Mouse (Mus musculus) hindbrain, embryonic 10.5 days (tissue): ENCODE results near the gene Gm10972. TPM values are rescaled to one million over a fixed set of nuclear protein-coding genes. Genes with fewer than 3 reads are reported as not detected.
"Not testable (repeated sequence)": the region's sequence is repeated elsewhere in the genome, so short reads cannot be mapped to it uniquely, and the experiment has no call there.

Source experiments
- DNase-seq: peaks from one replicate; pipeline ENCODE4 v3.0.0-alpha.2; 2017; ENCODE audit warnings: low spot score
- H3K27ac ChIP-seq: fragments of 300-500 bp; sonication (generic); 2 replicates; pipeline ENCODE4 v1.5.1; 2016; ENCODE audit warnings: mild to moderate bottlenecking, moderate library complexity
- H3K27me3 ChIP-seq: fragments of 300-500 bp; sonication (generic); 2 replicates; pipeline ENCODE4 v1.6.1; 2016; ENCODE audit warnings: mild to moderate bottlenecking; ENCODE audit not compliant: poor library complexity, insufficient read depth, severe bottlenecking
- H3K36me3 ChIP-seq: fragments of 300-500 bp; sonication (generic); 2 replicates; pipeline ENCODE4 v1.6.1; 2016; ENCODE audit warnings: mild to moderate bottlenecking, moderate library complexity
- H3K4me1 ChIP-seq: fragments of 300-500 bp; sonication (generic); replicated peaks from 2 replicates; pipeline ENCODE4 v1.6.1; 2016; ENCODE audit warnings: mild to moderate bottlenecking
- H3K4me3 ChIP-seq: fragments of 300-500 bp; sonication (generic); 2 replicates; pipeline ENCODE4 v1.5.1; 2016; ENCODE audit warnings: mild to moderate bottlenecking, moderate library complexity
- H3K9me3 ChIP-seq: fragments of 300-500 bp; sonication (generic); 2 replicates; pipeline ENCODE4 v1.6.1; 2016; ENCODE audit warnings: mild to moderate bottlenecking, moderate library complexity
- WGBS: fragments of 180-500 bp; shearing (Covaris S2); methylation state at CpG from one replicate; pipeline ENCODE4 v1.1.7; 2016; 5-methylcytosine and 5-hydroxymethylcytosine counted together
- polyA plus RNA-seq: library from polyadenylated mRNA; unstranded; fragments of >200 nt; fragmentation: Nextera tagmentation; extraction: Ambion mirVana; gene quantifications from 2 replicates; pipeline ENCODE4 v1.2.1, GENCODE M21; 2016

Gene Gm10972
- polyA plus RNA-seq, 1 experiment from 2014 or later, result not detected

- H3K4me1 ChIP-seq, H3K36me3 ChIP-seq, H3K9me3 ChIP-seq, H3K27ac ChIP-seq, H3K4me3 ChIP-seq, DNase-seq, H3K27me3 ChIP-seq: not testable (repeated sequence)
- 88% methylated on average over 9 of the region's 9 CpGs for WGBS
These were observed 32.2 kb downstream of the Gm10972 start for GRCm38 (mm10) chr3:94675101-94675500.

GRCm38 (mm10) chr3:94679351-94679841 is 36.5 kb downstream of the Gm10972 start:
- DNase-seq, result no peak
- H3K36me3 ChIP-seq, result no peaks in the 10 kb centered on the region
- no peak overlapping the region for H3K27ac ChIP-seq
- 77% methylated on average over 8 of the region's 8 CpGs for WGBS
- no peaks in the 10 kb centered on the region for H3K27me3 ChIP-seq
- H3K4me3 ChIP-seq, result no peak overlapping the region
- H3K4me1 ChIP-seq, result no peaks in the 10 kb centered on the region
- no peaks in the 10 kb centered on the region for H3K9me3 ChIP-seq

GRCm38 (mm10) chr3:94680032-94680431 is 37.1 kb downstream of the Gm10972 start:
- not testable (repeated sequence) for H3K4me3 ChIP-seq, H3K9me3 ChIP-seq, H3K4me1 ChIP-seq, DNase-seq, H3K36me3 ChIP-seq, H3K27me3 ChIP-seq, H3K27ac ChIP-seq
- 94% methylated on average over 12 of the region's 12 CpGs for WGBS

- Histone ChIP-seq H3K27me3 (no peaks in the 10 kb centered on the region), H3K9me3 (no peaks in the 10 kb centered on the region), H3K36me3 (no peaks in the 10 kb centered on the region), H3K27ac (no peak overlapping the region), H3K4me3 (no peak overlapping the region), H3K4me1 (no peaks in the 10 kb centered on the region)
- no peak for DNase-seq
- WGBS, result 94% methylated on average over 16 of the region's 16 CpGs
These were observed 37.9 kb downstream of the Gm10972 start for GRCm38 (mm10) chr3:94680783-94681182.

- Histone ChIP-seq H3K9me3 (no peaks in the 10 kb centered on the region), H3K27me3 (no peaks in the 10 kb centered on the region), H3K36me3 (no peaks in the 10 kb centered on the region), H3K4me3 (no peak overlapping the region), H3K4me1 (no peaks in the 10 kb centered on the region), H3K27ac (no peak overlapping the region)
- 87% methylated on average over 6 of the region's 6 CpGs for WGBS
- no peak for DNase-seq
These were observed 40.7 kb downstream of the Gm10972 start for GRCm38 (mm10) chr3:94683646-94684045.

GRCm38 (mm10) chr3:94685989-94686772 is 43.3 kb downstream of the Gm10972 start:
- not testable (repeated sequence) for H3K4me3 ChIP-seq, H3K27ac ChIP-seq, H3K36me3 ChIP-seq, H3K27me3 ChIP-seq, DNase-seq, H3K9me3 ChIP-seq, H3K4me1 ChIP-seq
- 90% methylated on average over 8 of the region's 8 CpGs for WGBS

- not testable (repeated sequence) for H3K4me3 ChIP-seq, H3K36me3 ChIP-seq, H3K4me1 ChIP-seq, H3K27me3 ChIP-seq, H3K27ac ChIP-seq, H3K9me3 ChIP-seq, DNase-seq
- WGBS, result 93% methylated on average over 3 of the region's 3 CpGs
These were observed 45.8 kb downstream of the Gm10972 start for GRCm38 (mm10) chr3:94688698-94689097.

- not testable (repeated sequence) for H3K27me3 ChIP-seq, H3K27ac ChIP-seq, H3K4me1 ChIP-seq, H3K36me3 ChIP-seq, H3K9me3 ChIP-seq, H3K4me3 ChIP-seq, DNase-seq
- 66% methylated on average over 1 of the region's 1 CpGs for WGBS
These were observed 46.3 kb downstream of the Gm10972 start for GRCm38 (mm10) chr3:94689195-94689594.

- DNase-seq, H3K4me1 ChIP-seq, H3K36me3 ChIP-seq, H3K27ac ChIP-seq, H3K4me3 ChIP-seq, H3K9me3 ChIP-seq, H3K27me3 ChIP-seq: not testable (repeated sequence)
- 63% methylated on average over 6 of the region's 6 CpGs for WGBS
These were observed 47.2 kb downstream of the Gm10972 start for GRCm38 (mm10) chr3:94690162-94690561.

GRCm38 (mm10) chr3:94690616-94691247 is 47.8 kb downstream of the Gm10972 start:
- H3K4me1 ChIP-seq, result peaks cover 9% of the 10 kb centered on the region; the same call in 1 of the 2 replicates
- no peaks in the 10 kb centered on the region for H3K27me3 ChIP-seq
- H3K9me3 ChIP-seq, result no peaks in the 10 kb centered on the region
- no peak for DNase-seq
- no peak overlapping the region for H3K27ac ChIP-seq
- no peaks in the 10 kb centered on the region for H3K36me3 ChIP-seq
- H3K4me3 ChIP-seq, result no peak overlapping the region

- H3K4me1 ChIP-seq, H3K4me3 ChIP-seq, H3K36me3 ChIP-seq, DNase-seq, H3K27ac ChIP-seq, H3K9me3 ChIP-seq, H3K27me3 ChIP-seq: not testable (repeated sequence)
- 89% methylated on average over 4 of the region's 4 CpGs for WGBS
These were observed 48.8 kb downstream of the Gm10972 start for GRCm38 (mm10) chr3:94691694-94692093.
